Mouse (Mus musculus) adrenal gland, adult 8-10 months (tissue): Measurements from ENCODE around the gene Fancc. TPM values are rescaled to one million over a fixed set of nuclear protein-coding genes. Genes with fewer than 3 reads are reported as not detected.

ENCODE experiments used
- DNase-seq: peaks from one replicate; pipeline ENCODE4 v3.0.0; 2022
- total RNA-seq, 4 experiments: library from RNA; stranded (reverse); gene quantifications; 2 replicates each; pipeline ENCODE4 v1.2.4; 2022

Gene Fancc
- total RNA-seq, 4 experiments from 2014 or later, result 11.8 to 15.2 (median 13.1) TPM

- DNase-seq, result no peak
Observed at GRCm38 (mm10) chr13:63260133-63260532, 236.9 kb downstream of the Fancc start.

- no peak for DNase-seq
Observed at GRCm38 (mm10) chr13:63258671-63259070, 238.4 kb downstream of the Fancc start.

GRCm38 (mm10) chr13:63258167-63258582 lies 238.9 kb downstream of the Fancc start:
- no peak for DNase-seq

- DNase-seq, result no peak
Observed at GRCm38 (mm10) chr13:63256807-63257206, 240.3 kb downstream of the Fancc start.

- no peak for DNase-seq
Observed at GRCm38 (mm10) chr13:63256146-63256545, 240.9 kb downstream of the Fancc start.

- DNase-seq, result no peak
Observed at GRCm38 (mm10) chr13:63255519-63256011, 241.5 kb downstream of the Fancc start.

- DNase-seq, result no peak
Observed at GRCm38 (mm10) chr13:63253886-63254636, 243.0 kb downstream of the Fancc start.

- DNase-seq, result no peak
Observed at GRCm38 (mm10) chr13:63253147-63253546, 243.9 kb downstream of the Fancc start.

GRCm38 (mm10) chr13:63252295-63253010 lies 244.6 kb downstream of the Fancc start:
- no peak for DNase-seq

- DNase-seq, result no peak
Observed at GRCm38 (mm10) chr13:63251118-63251889, 245.8 kb downstream of the Fancc start.

GRCm38 (mm10) chr13:63250441-63250980 lies 246.6 kb downstream of the Fancc start:
- no peak for DNase-seq

- DNase-seq, result no peak
Observed at GRCm38 (mm10) chr13:63249741-63250431, 247.2 kb downstream of the Fancc start.

GRCm38 (mm10) chr13:63249171-63249570 lies 247.9 kb downstream of the Fancc start:
- no peak for DNase-seq

- no peak for DNase-seq
Observed at GRCm38 (mm10) chr13:63248318-63248717, 248.8 kb downstream of the Fancc start.

GRCm38 (mm10) chr13:63247631-63248030 lies 249.4 kb downstream of the Fancc start:
- DNase-seq, result no peak

- DNase-seq, result no peak
Observed at GRCm38 (mm10) chr13:63247041-63247440, 250.0 kb downstream of the Fancc start.

GRCm38 (mm10) chr13:63246332-63246940 lies 250.6 kb downstream of the Fancc start:
- DNase-seq, result no peak

- DNase-seq, result no peak
Observed at GRCm38 (mm10) chr13:63245812-63246211, 251.3 kb downstream of the Fancc start.

GRCm38 (mm10) chr13:63245218-63245617 lies 251.9 kb downstream of the Fancc start:
- no peak for DNase-seq

- DNase-seq, result no peak
Observed at GRCm38 (mm10) chr13:63244425-63244824, 252.7 kb downstream of the Fancc start.

- DNase-seq, result no peak
Observed at GRCm38 (mm10) chr13:63243586-63243985, 253.5 kb downstream of the Fancc start.
